Mouse (Mus musculus) layer of hippocampus, adult 11-12 months (tissue): ENCODE measurements at regions not wholly inside any gene's neighbourhood (a gene's known extent, or its start where the extent isn't known, plus 50 kb on each side); places are given as distances from the start of the nearest gene placed in this dataset.

Experiments used
- DNase-seq: peaks from one replicate; pipeline ENCODE4 v3.0.0; 2022; ENCODE audit warnings: low spot score

- peak; percentile 47 for DNase-seq
Observed at GRCm38 (mm10) chr13:52378236-52378635, 152.8 kb downstream of the Diras2 start.

- DNase-seq = no peak
Observed at GRCm38 (mm10) chr13:52389271-52389670, 141.8 kb downstream of the Diras2 start.

- no peak for DNase-seq
Observed at GRCm38 (mm10) chr13:52395786-52396185, 135.3 kb downstream of the Diras2 start.

- no peak for DNase-seq
Observed at GRCm38 (mm10) chr13:52398344-52398743, 132.7 kb downstream of the Diras2 start.

GRCm38 (mm10) chr13:52399143-52399542, 131.9 kb downstream of the Diras2 start:
- no peak for DNase-seq

GRCm38 (mm10) chr13:52403805-52404204, 127.3 kb downstream of the Diras2 start:
- DNase-seq = no peak

- DNase-seq = no peak
Observed at GRCm38 (mm10) chr13:52416301-52416700, 114.8 kb downstream of the Diras2 start.

GRCm38 (mm10) chr13:52422456-52422855, 108.6 kb downstream of the Diras2 start:
- DNase-seq = no peak

GRCm38 (mm10) chr13:52428527-52428926, 102.6 kb downstream of the Diras2 start:
- DNase-seq = no peak

- DNase-seq = no peak
Observed at GRCm38 (mm10) chr13:52436756-52437155, 94.3 kb downstream of the Diras2 start.

GRCm38 (mm10) chr13:52445513-52445912, 85.6 kb downstream of the Diras2 start:
- peak; percentile 51 for DNase-seq

- no peak for DNase-seq
Observed at GRCm38 (mm10) chr13:52448902-52449301, 82.2 kb downstream of the Diras2 start.

- DNase-seq = no peak
Observed at GRCm38 (mm10) chr13:52451486-52451885, 79.6 kb downstream of the Diras2 start.

- DNase-seq = no peak
Observed at GRCm38 (mm10) chr13:52452291-52452690, 78.8 kb downstream of the Diras2 start.
